Comparison of ENCODE assay signal across 8 mouse cellular contexts in the genomic region with DNA sequence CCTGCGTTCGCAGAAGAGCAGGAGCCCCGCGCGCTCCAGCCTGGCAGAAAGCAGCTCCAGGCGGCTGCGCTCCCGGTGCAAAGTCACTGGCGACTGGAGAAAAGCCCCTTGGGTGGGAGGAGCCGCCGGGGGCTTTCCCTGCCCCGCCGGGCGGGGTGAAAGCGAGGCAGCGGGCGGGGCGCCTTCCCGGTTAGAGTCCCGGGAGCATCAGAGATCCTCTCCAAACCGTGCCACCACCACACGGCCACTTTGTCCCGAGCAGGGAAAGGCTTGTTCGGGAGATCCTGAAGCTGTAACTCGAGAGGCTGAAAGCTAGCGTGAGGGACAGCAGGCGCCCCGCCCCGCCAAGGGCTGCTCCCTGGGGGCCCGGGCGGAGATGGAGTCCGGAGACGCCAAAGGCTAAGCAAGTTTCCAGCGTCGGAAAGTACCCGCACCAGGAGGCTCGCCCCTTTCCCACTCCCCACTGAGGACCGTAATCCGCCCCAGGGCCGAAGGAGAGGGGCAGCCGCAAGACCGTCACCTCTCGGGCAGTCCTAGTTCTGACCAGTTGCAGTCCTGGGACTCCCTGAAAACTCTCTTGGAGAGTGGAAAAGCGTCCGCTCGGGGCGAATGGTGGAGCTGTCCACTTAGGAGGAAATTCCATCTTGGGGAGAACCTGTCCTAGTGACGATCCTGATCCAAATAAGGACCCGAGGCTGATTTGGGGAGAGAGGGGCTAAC. TPM values are rescaled to one million over a fixed set of nuclear protein-coding genes. Genes with fewer than 3 reads are reported as not detected.
DNase-seq lines count a peak whose midpoint lies in the region; ATAC-seq and TF ChIP-seq lines count a peak whose summit lies in the region.

A gene (minus strand): TSS at position 246 of the 720 bp plus-strand sequence.

- H3K36me3 ChIP-seq in embryonic facial prominence, embryonic 10.5 days (replicated peaks): no peaks in the 10 kb centered on the region
- H3K36me3 ChIP-seq in heart, embryonic 11.5 days (ENCODE audit: control insufficient read depth, insufficient read depth, low read length): no peaks in the 10 kb centered on the region
- no peaks in the 10 kb centered on the region for H3K36me3 ChIP-seq in kidney, embryonic 15.5 days
- no peaks in the 10 kb centered on the region for H3K36me3 ChIP-seq in liver, embryonic 12.5 days

- under 1% methylated on average over 49 of the region's 49 CpGs for WGBS in embryonic facial prominence, embryonic 10.5 days
- WGBS in heart, embryonic 11.5 days (ENCODE audit: insufficient replicate concordance): under 1% methylated on average over 49 of the region's 49 CpGs
- whole genome bisulfite sequencing in kidney, embryonic 15.5 days: under 1% methylated on average over 49 of the region's 49 CpGs
- WGBS in liver, embryonic 12.5 days (ENCODE audit: insufficient replicate concordance): under 1% methylated on average over 49 of the region's 49 CpGs

- peak; percentile 64 to 69 for DNase-seq in left cerebral cortex, adult 2 months (ENCODE audit: extremely low spot score in 1 of 2, low spot score in 2 of 2)
- DNase-seq in left cerebral cortex, adult 9 months (ENCODE audit: low spot score in 2 of 2): no peak
- peak; percentile 72 for DNase-seq in embryonic facial prominence, embryonic 10.5 days (ENCODE audit: low spot score)
- DNase-seq in neural tube, embryonic 10.5 days (ENCODE audit: extremely low spot score, low spot score): peak; percentile 79

- H3K4me2 ChIP-seq in heart, embryonic 11.5 days: peak within 1 kb of the TSS; percentile 100
- H3K4me2 ChIP-seq in kidney, embryonic 15.5 days: peak within 1 kb of the TSS; percentile 100
- peak within 1 kb of the TSS; percentile 76 for H3K4me2 ChIP-seq in liver, embryonic 12.5 days

- TF ChIP-seq CTCF in left cerebral cortex, adult 2 months (IDR thresholded peaks at IDR 0.05): no peak

- H3K4me3 ChIP-seq in left cerebral cortex, adult 2 months: peak within 1 kb of the TSS; percentile 88
- peak within 1 kb of the TSS; percentile 75 for H3K4me3 ChIP-seq in embryonic facial prominence, embryonic 10.5 days
- H3K4me3 ChIP-seq in heart, embryonic 11.5 days (ENCODE audit: low read depth, low read length): peak within 1 kb of the TSS; percentile 60
- H3K4me3 ChIP-seq in kidney, embryonic 15.5 days (replicated peaks): peak within 1 kb of the TSS; percentile 69
- peak within 1 kb of the TSS; percentile 57 for H3K4me3 ChIP-seq in liver, embryonic 12.5 days

- ATAC-seq in heart, embryonic 11.5 days (replicated peaks; ENCODE audit: insufficient number of reproducible peaks, low FRiP score, low TSS enrichment): 0 out of 2 replicates have a peak, but pooled peaks have one; percentile 9
- peak; percentile 73 for ATAC-seq in kidney, embryonic 15.5 days (replicated peaks; ENCODE audit: low FRiP score)
- no peak for ATAC-seq in liver, embryonic 12.5 days
- ATAC-seq in CD4-positive, CD25-positive, alpha-beta regulatory T cell, adult 4 months: no peak

- peak within 1 kb of the TSS; percentile 65 for H3K9ac ChIP-seq in heart, embryonic 11.5 days (ENCODE audit: low read depth, low read length)
- H3K9ac ChIP-seq in kidney, embryonic 15.5 days: peak within 1 kb of the TSS; percentile 61
- H3K9ac ChIP-seq in liver, embryonic 12.5 days: no peak within 1 kb of the TSS

- H3K9me3 ChIP-seq in embryonic facial prominence, embryonic 10.5 days: 0 out of 2 replicates have a peak, but pooled peaks cover 3% of the 10 kb centered on the region
- no peaks in the 10 kb centered on the region for H3K9me3 ChIP-seq in heart, embryonic 11.5 days (replicated peaks; ENCODE audit: control insufficient read depth, low read length)
- H3K9me3 ChIP-seq in kidney, embryonic 15.5 days (replicated peaks): no peaks in the 10 kb centered on the region
- H3K9me3 ChIP-seq in liver, embryonic 12.5 days (replicated peaks): no peaks in the 10 kb centered on the region

- H3K27ac ChIP-seq in left cerebral cortex, adult 2 months: peak within 1 kb of the TSS; percentile 96
- H3K27ac ChIP-seq in embryonic facial prominence, embryonic 10.5 days (replicated peaks): peak within 1 kb of the TSS; percentile 58
- H3K27ac ChIP-seq in heart, embryonic 11.5 days (ENCODE audit: low read depth, low read length): no peak within 1 kb of the TSS
- H3K27ac ChIP-seq in kidney, embryonic 15.5 days: no peak within 1 kb of the TSS
- no peak within 1 kb of the TSS for H3K27ac ChIP-seq in liver, embryonic 12.5 days

- H3K4me1 ChIP-seq in embryonic facial prominence, embryonic 10.5 days: peaks cover 42% of the 10 kb centered on the region
- H3K4me1 ChIP-seq in heart, embryonic 11.5 days (ENCODE audit: control insufficient read depth, insufficient read depth, low read length): peaks cover 8% of the 10 kb centered on the region
- peaks cover 44% of the 10 kb centered on the region for H3K4me1 ChIP-seq in kidney, embryonic 15.5 days
- H3K4me1 ChIP-seq in liver, embryonic 12.5 days: peaks cover 18% of the 10 kb centered on the region

- H3K27me3 ChIP-seq in embryonic facial prominence, embryonic 10.5 days (replicated peaks; ENCODE audit: low read depth, poor library complexity, severe bottlenecking): peaks cover 87% of the 10 kb centered on the region
- peaks cover 44% of the 10 kb centered on the region for H3K27me3 ChIP-seq in heart, embryonic 11.5 days (ENCODE audit: control insufficient read depth, insufficient read depth, low read length)
- peaks cover 67% of the 10 kb centered on the region for H3K27me3 ChIP-seq in kidney, embryonic 15.5 days
- H3K27me3 ChIP-seq in liver, embryonic 12.5 days (replicated peaks): peaks cover 68% of the 10 kb centered on the region

- intact Hi-C loops in left cerebral cortex, adult 2 months (cut with DNase I): loop anchor here (2.0 to 5.0 kb wide), 3 partner anchors 25 to 80 kb away; no protein-coding TSS in a partner anchor

RNA-seq across cellular contexts. Expression of the gene that starts here (rescaled TPM):
- total RNA-seq in left cerebral cortex, adult 2 months (2021): 10 to 100 TPM; 79.6 to 93.7 TPM
- 0.29 and 0.67 TPM in 2 replicates for polyA plus RNA-seq in embryonic facial prominence, embryonic 10.5 days (2016; fragmentation: Nextera tagmentation; extraction: Ambion mirVana)
- polyA plus RNA-seq in heart, embryonic 11.5 days (2014; fragmentation: Nextera tagmentation; extraction: Ambion mirVana): 2.1 and 2.2 TPM in 2 replicates
- 6.2 and 6.5 TPM in 2 replicates for polyA plus RNA-seq in kidney, embryonic 15.5 days (2015; fragmentation: Nextera tagmentation; extraction: Ambion mirVana)
- polyA plus RNA-seq in liver, embryonic 12.5 days (2016; fragmentation: Nextera tagmentation; extraction: Ambion mirVana): 0.50 and 0.60 TPM in 2 replicates
- polyA plus RNA-seq in CD4-positive, CD25-positive, alpha-beta regulatory T cell, adult 4 months (2017; shearing (Covaris generic)): not detected

Comparison
In these comparisons a context has a peak if more than half of its experiments do, and no peak if none do; other contexts are left out.
1. DNase-seq: peak in left cerebral cortex, adult 2 months (2 of 2) and neural tube, embryonic 10.5 days (single experiment); none in left cerebral cortex, adult 9 months (0 of 2).
2. Peak in DNase-seq, H3K4me3 ChIP-seq and H3K27ac ChIP-seq in embryonic facial prominence, embryonic 10.5 days; RNA of the gene not detected or under 1 TPM.
3. ATAC-seq: peak in heart, embryonic 11.5 days (single experiment) and kidney, embryonic 15.5 days (single experiment); none in liver, embryonic 12.5 days (single experiment) and CD4-positive, CD25-positive, alpha-beta regulatory T cell, adult 4 months (single experiment).
4. Peak in every context shown above with its lines, with median percentiles within 50 percentile points of each other: H3K4me3 ChIP-seq and H3K4me2 ChIP-seq.